Mouse (Mus musculus): ENCODE data around the gene Olfr623. TPM values are rescaled to one million over a fixed set of nuclear protein-coding genes. Genes with fewer than 3 reads are reported as not detected.
A peak's percentile ranks its signal among the peaks of the same experiment; 100 is the strongest.

Gene Olfr623
- total RNA-seq (2017): not detected in 2 replicates

DNA sequence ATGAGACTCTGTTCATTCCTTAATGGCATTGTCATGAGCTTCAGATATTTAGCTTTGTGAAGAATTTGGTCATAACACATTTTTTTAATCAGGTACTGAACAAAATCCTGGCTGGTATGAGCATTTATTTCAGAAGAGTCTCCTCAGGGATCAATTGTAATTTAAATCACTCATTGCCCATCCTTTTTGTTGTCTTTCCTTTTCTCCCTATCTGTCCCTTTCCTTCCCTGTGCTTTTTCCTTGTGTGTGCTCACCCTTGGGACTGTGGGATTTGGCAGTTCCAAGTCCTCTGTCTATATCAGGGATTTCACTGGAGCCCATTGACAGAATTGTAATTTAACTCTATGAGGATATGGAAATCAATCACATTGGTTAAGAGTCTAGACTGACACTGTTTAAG, at the start of gene Olfr623:
Olfr623 (minus strand) TSS at position 101 of the 400 bp plus-strand sequence.
- no peak for ATAC-seq (replicated peaks; ENCODE audit: low read depth, poor library complexity, severe bottlenecking)

DNA sequence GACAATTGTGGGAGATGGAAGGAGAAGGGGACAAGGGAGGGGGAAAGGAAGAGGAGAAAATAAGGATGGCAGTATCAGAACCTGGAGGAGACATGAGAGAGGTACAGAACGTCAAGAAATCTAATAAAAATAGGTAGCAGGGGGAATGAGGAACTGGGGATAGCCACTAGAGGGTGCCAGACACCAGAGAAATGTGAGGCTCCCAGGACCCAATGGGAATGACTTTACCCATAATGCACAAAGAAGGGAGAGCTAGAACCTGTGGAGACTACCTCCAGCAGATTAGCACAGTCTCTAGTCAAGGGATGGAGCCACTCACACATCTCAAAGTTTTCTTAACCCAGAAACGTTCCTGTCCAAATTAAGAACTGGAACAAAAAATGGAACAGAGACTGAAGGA, 48.5 kb upstream of the Olfr623 start:
- ATAC-seq (replicated peaks; ENCODE audit: low read depth, poor library complexity, severe bottlenecking): peak; percentile 78

DNA sequence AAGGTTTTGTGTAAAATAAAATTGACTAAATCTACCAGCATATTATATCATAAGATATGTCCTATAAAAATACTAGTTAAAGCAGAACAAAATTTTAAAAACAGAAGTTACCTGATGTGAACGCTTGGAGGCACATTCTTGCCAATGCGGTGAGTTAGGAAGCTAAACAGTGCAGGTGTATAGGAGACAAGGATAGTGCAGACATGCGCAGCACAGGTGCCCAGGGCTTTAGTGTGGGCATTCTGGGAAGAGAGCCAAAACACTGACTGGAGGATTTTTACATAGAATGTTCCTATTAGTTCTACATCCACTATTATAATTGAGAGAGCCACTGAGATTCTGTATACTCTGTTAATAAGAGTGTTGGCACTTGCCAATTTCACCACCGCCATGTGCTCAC, 36.0 kb upstream of the Olfr623 start:
- ATAC-seq (replicated peaks; ENCODE audit: low read depth, poor library complexity, severe bottlenecking): no peak

DNA sequence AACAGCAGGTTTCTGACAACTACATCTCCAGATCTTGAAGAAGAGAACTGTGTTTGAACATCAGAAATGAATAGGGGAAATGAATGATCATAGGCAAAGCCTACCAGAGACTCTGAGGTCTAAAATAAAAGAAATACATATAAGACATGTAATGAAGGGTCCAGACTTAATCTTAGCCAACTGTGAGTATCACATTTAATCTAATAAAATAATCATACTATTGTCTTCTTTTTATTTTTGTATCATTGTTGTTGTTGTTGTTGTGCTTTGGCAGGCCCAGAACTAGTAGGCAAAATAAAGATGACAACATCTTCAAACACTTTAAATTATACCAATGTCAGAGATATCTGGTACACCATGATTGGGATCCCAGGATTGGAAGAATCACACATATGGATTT, 18.9 kb upstream of the Olfr623 start, which contains the start of gene Olfr625-ps1:
Olfr625-ps1 (plus strand) TSS at position 301 of the 400 bp plus-strand sequence.
- no peak for ATAC-seq (replicated peaks; ENCODE audit: low read depth, poor library complexity, severe bottlenecking)

DNA sequence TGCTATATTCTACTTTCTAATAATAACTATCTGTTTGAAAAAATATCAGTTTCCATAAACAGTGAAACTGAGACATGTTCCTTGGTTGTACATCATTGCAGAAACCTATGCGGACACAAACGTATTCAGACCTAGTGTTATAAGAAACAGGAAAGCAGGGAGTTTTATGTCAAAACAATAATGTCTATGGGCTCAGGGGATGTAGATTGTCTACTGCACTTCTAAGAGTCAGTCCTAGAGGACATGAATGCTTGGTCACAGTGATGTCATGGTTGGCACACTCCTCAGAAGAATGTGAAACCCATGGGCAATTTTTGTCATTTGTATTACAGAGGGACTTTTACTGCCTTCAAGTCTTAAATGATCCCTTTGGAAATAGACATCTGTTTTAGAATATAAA, 7.6 kb upstream of the Olfr623 start, which contains the start of gene Olfr624:
Olfr624 (minus strand) TSS at position 101 of the 400 bp plus-strand sequence.
- no peak for ATAC-seq (replicated peaks; ENCODE audit: low read depth, poor library complexity, severe bottlenecking)

DNA sequence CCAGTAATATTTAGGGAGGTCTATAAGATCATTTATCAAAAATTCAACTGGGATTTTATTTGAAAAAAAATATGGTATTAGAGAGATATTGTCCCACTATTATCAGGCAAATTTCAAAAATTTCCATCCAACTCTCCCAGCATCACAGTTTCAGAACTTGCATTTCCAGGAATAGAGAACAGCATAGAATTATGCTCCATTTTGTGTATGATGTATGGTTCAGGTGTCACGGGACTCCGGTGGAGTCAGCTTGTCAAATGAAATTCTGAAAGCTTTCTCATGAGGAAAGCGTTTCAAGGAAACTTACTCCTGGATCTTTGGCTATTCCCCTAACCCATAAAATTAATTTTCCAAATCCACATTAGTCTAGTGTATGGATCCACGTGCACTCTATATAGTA, 19.4 kb downstream of the Olfr623 start:
- ATAC-seq (replicated peaks; ENCODE audit: low read depth, poor library complexity, severe bottlenecking): no peak

DNA sequence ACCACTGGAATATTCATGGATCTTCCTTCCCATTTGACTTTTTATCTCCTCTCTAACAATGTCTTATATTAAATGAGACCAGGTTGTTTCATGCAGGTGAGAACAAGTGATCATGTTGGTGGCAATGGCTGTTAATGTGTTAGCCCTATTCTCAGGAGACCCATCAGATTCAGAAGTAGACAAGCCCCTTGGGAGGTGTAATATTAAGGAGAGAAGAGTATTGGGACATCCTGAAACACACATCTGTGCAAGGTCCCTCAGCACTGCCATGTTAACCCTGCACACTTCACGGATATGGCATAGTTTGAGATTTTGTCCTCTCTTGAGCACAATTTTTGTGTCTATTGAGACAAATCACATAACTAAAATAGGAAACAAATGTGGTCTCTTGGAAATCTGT, 20.9 kb downstream of the Olfr623 start, which contains the start of gene Olfr622:
Olfr622 (minus strand) TSS at position 101 of the 400 bp plus-strand sequence.
- ATAC-seq (replicated peaks; ENCODE audit: low read depth, poor library complexity, severe bottlenecking): no peak

DNA sequence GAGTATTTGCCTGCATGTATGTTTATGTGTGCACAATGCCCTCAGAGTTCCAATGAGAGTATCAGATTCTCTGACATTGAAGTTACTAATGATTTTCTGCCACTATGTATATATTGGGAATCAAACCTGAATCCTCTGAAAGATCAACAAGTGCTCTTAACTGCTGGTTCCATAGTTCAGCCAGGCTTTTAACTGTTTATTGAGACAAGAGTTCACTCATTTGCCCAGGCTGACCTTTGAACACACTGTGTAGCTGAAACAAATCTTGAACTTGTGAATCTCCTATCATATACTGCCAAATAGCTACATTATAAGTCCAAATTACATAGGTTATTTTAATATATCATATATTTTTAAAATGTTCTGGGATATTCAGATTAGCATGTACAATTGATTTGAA, 26.7 kb downstream of the Olfr623 start:
- ATAC-seq (replicated peaks; ENCODE audit: low read depth, poor library complexity, severe bottlenecking): no peak

DNA sequence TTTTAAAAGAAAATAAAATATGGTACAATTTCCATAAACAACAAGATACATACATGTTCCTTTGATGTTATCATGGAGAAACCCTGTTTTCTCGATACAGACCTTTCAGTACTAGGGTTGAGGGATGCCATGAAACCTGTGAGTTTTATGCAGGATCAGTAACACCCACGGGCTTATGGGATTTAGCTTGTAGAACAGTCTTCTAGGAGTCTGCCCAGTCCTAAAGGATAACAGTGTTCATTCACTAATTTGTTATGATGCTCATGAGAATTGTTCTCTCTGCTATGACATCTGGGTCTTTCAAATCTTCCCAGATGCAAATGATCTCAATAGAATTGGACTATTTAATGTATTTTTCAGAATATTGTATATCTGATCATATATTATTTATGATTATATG, 51.1 kb downstream of the Olfr623 start, which contains the start of gene Olfr620:
Olfr620 (minus strand) TSS at position 101 of the 400 bp plus-strand sequence.
- ATAC-seq (replicated peaks; ENCODE audit: low read depth, poor library complexity, severe bottlenecking): no peak

Other genes starting within 250 kb of the Olfr623 start
- gene Usp17lc, start 248.6 kb downstream of the Olfr623 start, total RNA-seq (2017): not detected in 2 replicates
- not detected in 2 replicates for gene Olfr605, start 218.3 kb downstream of the Olfr623 start, total RNA-seq (2017)
- gene Olfr606, start 214.7 kb downstream of the Olfr623 start, total RNA-seq (2017): not detected in 2 replicates
- not detected in 2 replicates for gene Olfr607, start 199.5 kb downstream of the Olfr623 start, total RNA-seq (2017)
- gene Olfr608, start 193.8 kb downstream of the Olfr623 start, total RNA-seq (2017): not detected in 2 replicates
- not detected in 2 replicates for gene Olfr609, start 165.6 kb downstream of the Olfr623 start, total RNA-seq (2017)
- gene Olfr610, start 151.6 kb downstream of the Olfr623 start, total RNA-seq (2017): not detected in 2 replicates
- not detected in 2 replicates for gene Olfr611, start 142.9 kb downstream of the Olfr623 start, total RNA-seq (2017)
- not detected in 2 replicates for gene Olfr612, start 121.0 kb downstream of the Olfr623 start, total RNA-seq (2017)
- gene Olfr613, start 115.6 kb downstream of the Olfr623 start, total RNA-seq (2017): not detected in 2 replicates
- gene Olfr615, start 107.6 kb downstream of the Olfr623 start, total RNA-seq (2017): not detected in 2 replicates
- gene Olfr616, start 94.6 kb downstream of the Olfr623 start, total RNA-seq (2017): not detected in 2 replicates
- gene Olfr617, start 90.6 kb downstream of the Olfr623 start, total RNA-seq (2017): not detected in 2 replicates
- not detected in 2 replicates for gene Olfr618, start 73.6 kb downstream of the Olfr623 start, total RNA-seq (2017)
- not detected in 2 replicates for gene Olfr619, start 63.1 kb downstream of the Olfr623 start, total RNA-seq (2017)
- not detected in 2 replicates for gene Olfr620, start 51.2 kb downstream of the Olfr623 start, total RNA-seq (2017)
- not detected in 2 replicates for gene Olfr622, start 21.0 kb downstream of the Olfr623 start, total RNA-seq (2017)
- under 0.01 TPM in 1 of 2 replicates, not detected in the other for gene Olfr624, start 7.5 kb upstream of the Olfr623 start, total RNA-seq (2017)
- not detected in 2 replicates for gene Olfr625-ps1, start 19.0 kb upstream of the Olfr623 start, total RNA-seq (2017)
- not detected in 2 replicates for gene Olfr243, start 51.0 kb upstream of the Olfr623 start, total RNA-seq (2017)
- gene Olfr628, start 66.7 kb upstream of the Olfr623 start, total RNA-seq (2017): not detected in 2 replicates
- not detected in 2 replicates for gene Olfr629, start 81.2 kb upstream of the Olfr623 start, total RNA-seq (2017)
- gene Olfr630, start 93.6 kb upstream of the Olfr623 start, total RNA-seq (2017): not detected in 2 replicates
- gene Olfr69, start 107.9 kb upstream of the Olfr623 start, total RNA-seq (2017): not detected in 2 replicates
- not detected in 2 replicates for gene Olfr68, start 116.0 kb upstream of the Olfr623 start, total RNA-seq (2017)
- gene Olfr67, start 128.1 kb upstream of the Olfr623 start, total RNA-seq (2017): not detected in 2 replicates
- gene Hbb-bt, start 150.3 kb upstream of the Olfr623 start, total RNA-seq (2017): 13.0 and 18.6 TPM in 2 replicates
- 16.6 and 33.2 TPM in 2 replicates for gene Hbb-bs, start 164.4 kb upstream of the Olfr623 start, total RNA-seq (2017)
- not detected in 2 replicates for gene Hbb-bh2, start 176.8 kb upstream of the Olfr623 start, total RNA-seq (2017)
- not detected in 2 replicates for gene Hbb-bh1, start 179.5 kb upstream of the Olfr623 start, total RNA-seq (2017)
- 2.9 TPM in 1 of 2 replicates, not detected in the other for gene Hbb-y, start 189.5 kb upstream of the Olfr623 start, total RNA-seq (2017)
- not detected in 2 replicates for gene Olfr66, start 222.6 kb upstream of the Olfr623 start, total RNA-seq (2017)
- gene Olfr64, start 230.8 kb upstream of the Olfr623 start, total RNA-seq (2017): not detected in 2 replicates
- not detected in 2 replicates for gene Olfr65, start 239.8 kb upstream of the Olfr623 start, total RNA-seq (2017)